Mouse (Mus musculus) ES-Bruce4 (cell line): ENCODE results near the gene Lpcat3. TPM values are rescaled to one million over a fixed set of nuclear protein-coding genes. Genes with fewer than 3 reads are reported as not detected.

ENCODE experiments used
- H3K27ac ChIP-seq: 2 replicates; pipeline ENCODE4 v1.5.1; 2012; ENCODE audit warnings: low read length, inconsistent platforms; ENCODE audit not compliant: insufficient read depth
- H3K27me3 ChIP-seq: 2 replicates; pipeline ENCODE4 v1.6.1; 2012; ENCODE audit warnings: mild to moderate bottlenecking, low read length, inconsistent platforms; ENCODE audit not compliant: control insufficient read depth, poor library complexity, insufficient read depth, severe bottlenecking
- H3K36me3 ChIP-seq: 2 replicates; pipeline ENCODE4 v1.6.1; 2012; ENCODE audit warnings: inconsistent platforms, mild to moderate bottlenecking, low read length, moderate library complexity; ENCODE audit not compliant: control insufficient read depth, poor library complexity, insufficient read depth, severe bottlenecking
- H3K4me1 ChIP-seq: one replicate; pipeline ENCODE4 v1.8.1; 2011; ENCODE audit warnings: low read length; ENCODE audit not compliant: control insufficient read depth, insufficient read depth
- H3K4me3 ChIP-seq: 2 replicates; pipeline ENCODE4 v1.5.1; 2011; ENCODE audit warnings: low read depth, mild to moderate bottlenecking, low read length
- H3K9ac ChIP-seq: 2 replicates; pipeline ENCODE4 v1.6.1; 2012; ENCODE audit warnings: low read depth, mild to moderate bottlenecking, inconsistent platforms; ENCODE audit not compliant: poor library complexity, severe bottlenecking
- H3K9me3 ChIP-seq: replicated peaks from 2 replicates; pipeline ENCODE4 v1.6.1; 2012; ENCODE audit warnings: mild to moderate bottlenecking, low read length, inconsistent platforms; ENCODE audit not compliant: control insufficient read depth, poor library complexity, insufficient read depth, severe bottlenecking
- CTCF ChIP-seq: IDR thresholded peaks from one replicate; pipeline ENCODE4 v1.8.1; 2011; ENCODE audit warnings: low read depth, low read length
- EP300 ChIP-seq: IDR thresholded peaks from 2 replicates; pipeline ENCODE4 v1.6.1; 2011; ENCODE audit warnings: low read depth, low read length; ENCODE audit not compliant: insufficient read depth
- POLR2A ChIP-seq: IDR thresholded peaks from one replicate; pipeline ENCODE4 v1.8.1; 2011; ENCODE audit warnings: low read length; ENCODE audit not compliant: insufficient read depth
- polyA plus RNA-seq: library from polyadenylated mRNA; stranded (reverse); fragments of >200 nt; gene quantifications from 2 replicates; pipeline ENCODE4 v1.2.4, GENCODE M21; 2011; ENCODE audit warnings: low read depth; ENCODE audit not compliant: missing spikeins, insufficient read depth, insufficient read length

The Lpcat3 gene
- polyA plus RNA-seq, 1 experiment = 69.3 TPM

GRCm38 (mm10) chr6:124699962-124700610 lies 37.3 kb downstream of the Lpcat3 start:
- H3K36me3 ChIP-seq = peaks cover 24% of the 10 kb centered on the region
- no peaks in the 10 kb centered on the region for H3K9me3 ChIP-seq
- no peak overlapping the region for H3K4me3 ChIP-seq
- no peaks in the 10 kb centered on the region for H3K27me3 ChIP-seq
- no peak overlapping the region for H3K9ac ChIP-seq
- H3K4me1 ChIP-seq = no peaks in the 10 kb centered on the region
- no peak overlapping the region for H3K27ac ChIP-seq
- TF ChIP-seq EP300 (no peak), POLR2A (no peak), CTCF (no peak)

GRCm38 (mm10) chr6:124701338-124701737 lies 38.5 kb downstream of the Lpcat3 start:
- no peak overlapping the region for H3K9ac ChIP-seq
- peak; percentile 19 for TF ChIP-seq CTCF
- TF ChIP-seq POLR2A = no peak
- H3K4me1 ChIP-seq = no peaks in the 10 kb centered on the region
- H3K36me3 ChIP-seq = peaks cover 35% of the 10 kb centered on the region
- no peaks in the 10 kb centered on the region for H3K27me3 ChIP-seq
- no peaks in the 10 kb centered on the region for H3K9me3 ChIP-seq
- no peak overlapping the region for H3K27ac ChIP-seq
- H3K4me3 ChIP-seq = no peak overlapping the region

GRCm38 (mm10) chr6:124702102-124702783 lies 39.4 kb downstream of the Lpcat3 start:
- Histone ChIP-seq H3K9ac (no peak overlapping the region), H3K9me3 (no peaks in the 10 kb centered on the region), H3K36me3 (peaks cover 39% of the 10 kb centered on the region), H3K4me1 (no peaks in the 10 kb centered on the region), H3K27ac (no peak overlapping the region), H3K4me3 (no peak overlapping the region), H3K27me3 (no peaks in the 10 kb centered on the region)
- TF ChIP-seq CTCF (no peak), POLR2A (no peak), EP300 (no peak)

DNA sequence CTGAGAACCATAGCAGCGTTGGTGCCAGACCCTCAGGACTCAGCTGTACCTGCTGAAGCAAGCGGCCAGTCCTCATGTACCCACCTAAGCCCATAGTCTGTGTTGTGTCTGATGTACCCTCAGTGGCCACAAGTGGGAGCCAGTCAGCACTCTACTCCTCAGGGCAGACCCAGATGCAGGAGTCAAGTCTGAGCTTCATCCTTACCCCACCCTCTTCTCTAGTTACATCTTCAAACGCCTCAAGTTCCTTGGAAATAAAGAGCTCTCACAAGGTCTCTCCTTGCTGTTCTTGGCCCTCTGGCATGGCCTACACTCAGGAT lies 39.9 kb downstream of the Lpcat3 start:
- H3K27me3 ChIP-seq = no peaks in the 10 kb centered on the region
- H3K9me3 ChIP-seq = no peaks in the 10 kb centered on the region
- TF ChIP-seq POLR2A (no peak), CTCF (peak; percentile 97)
- H3K4me3 ChIP-seq = no peak overlapping the region
- H3K27ac ChIP-seq = peak overlapping the region; percentile 48
- no peak overlapping the region for H3K9ac ChIP-seq
- H3K4me1 ChIP-seq = no peaks in the 10 kb centered on the region
- H3K36me3 ChIP-seq = peaks cover 44% of the 10 kb centered on the region

- Histone ChIP-seq H3K9ac (no peak overlapping the region), H3K4me1 (no peaks in the 10 kb centered on the region), H3K4me3 (no peak overlapping the region), H3K36me3 (peaks cover 52% of the 10 kb centered on the region), H3K27ac (no peak overlapping the region), H3K9me3 (no peaks in the 10 kb centered on the region), H3K27me3 (no peaks in the 10 kb centered on the region)
- TF ChIP-seq EP300 (no peak), CTCF (no peak), POLR2A (no peak)
Measured at GRCm38 (mm10) chr6:124703789-124704188, 41.0 kb downstream of the Lpcat3 start.

DNA sequence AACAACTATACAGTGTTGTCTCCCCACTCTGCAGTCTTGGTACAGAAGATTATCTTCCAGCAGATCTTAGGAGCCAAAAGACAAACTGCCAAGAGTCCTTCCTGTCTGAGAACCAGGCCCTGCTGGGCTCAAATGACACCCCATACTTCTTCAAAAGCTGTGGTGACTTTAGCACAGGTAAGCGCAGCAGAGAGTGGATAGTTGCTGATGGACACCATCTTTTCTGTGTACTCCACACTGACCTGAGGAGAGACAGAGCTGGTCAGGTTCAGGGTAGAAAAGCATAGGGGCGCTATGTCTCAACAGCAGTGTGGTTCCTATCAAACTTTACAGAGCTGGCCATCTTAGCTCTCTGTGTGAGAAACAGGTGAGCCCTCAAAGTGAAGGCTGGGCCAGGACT lies 41.6 kb downstream of the Lpcat3 start:
- H3K4me3 ChIP-seq = no peak overlapping the region
- TF ChIP-seq POLR2A (no peak), CTCF (no peak), EP300 (no peak)
- H3K27me3 ChIP-seq = no peaks in the 10 kb centered on the region
- no peaks in the 10 kb centered on the region for H3K4me1 ChIP-seq
- no peak overlapping the region for H3K27ac ChIP-seq
- no peaks in the 10 kb centered on the region for H3K9me3 ChIP-seq
- peaks cover 53% of the 10 kb centered on the region for H3K36me3 ChIP-seq
- H3K9ac ChIP-seq = no peak overlapping the region
